ENCODE assay signal across 8 mouse cellular contexts in the genomic region with DNA sequence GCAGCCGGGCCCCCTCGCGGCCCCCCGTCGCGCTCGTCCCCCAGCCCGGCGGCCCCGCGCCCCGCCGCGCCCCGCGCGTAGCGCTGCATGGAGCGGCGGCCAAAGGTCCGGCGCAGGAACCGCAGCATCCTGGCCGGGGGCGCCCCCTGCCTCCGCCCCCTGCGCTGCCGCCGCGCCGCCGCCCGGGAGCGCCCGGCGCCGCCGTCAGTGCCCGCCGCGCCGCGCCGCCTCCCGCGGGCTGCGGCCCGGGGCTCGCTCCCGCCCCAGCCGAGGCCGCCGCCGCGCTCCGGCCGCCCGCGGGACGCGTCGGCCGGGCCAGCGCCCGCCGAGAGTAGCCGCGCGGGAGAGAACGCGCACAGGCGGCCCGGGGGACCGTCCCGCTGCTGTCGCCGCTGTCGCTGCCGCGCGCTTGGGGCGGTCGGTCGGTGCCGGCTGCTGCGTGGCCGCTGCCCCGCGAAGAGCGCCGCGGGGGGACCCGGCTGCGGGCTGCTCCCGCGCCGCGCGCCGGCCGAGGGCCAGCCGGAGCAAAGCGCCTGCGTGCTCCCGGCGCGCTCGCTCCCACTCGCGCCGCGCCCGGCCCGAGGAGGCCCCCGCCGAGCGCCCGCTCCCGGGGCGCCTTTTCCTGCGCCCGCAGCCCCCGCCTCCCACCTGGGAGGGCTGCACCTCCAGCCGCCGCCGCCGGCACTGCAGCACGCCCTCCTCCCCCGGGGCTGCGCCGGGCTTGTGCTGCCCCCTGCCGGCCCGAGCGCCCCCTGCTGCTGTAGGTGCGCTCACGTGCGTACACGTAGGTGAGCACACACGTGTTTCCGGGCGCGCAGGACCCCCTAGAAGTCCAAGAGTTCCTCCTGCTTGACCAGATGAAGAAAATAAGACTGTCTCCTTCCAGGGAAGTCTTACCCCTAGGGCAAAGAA. TPM values are rescaled to one million over a fixed set of nuclear protein-coding genes. Genes with fewer than 3 reads are reported as not detected.
DNase-seq lines count a peak whose midpoint lies in the region; ATAC-seq and TF ChIP-seq lines count a peak whose summit lies in the region.

A gene (minus strand): TSS at position 412 of the 912 bp plus-strand sequence.

- peak; percentile 63; the same call in 1 of the 2 replicates for TF ChIP-seq EP300 in ES-Bruce4 (IDR thresholded peaks at IDR 0.05; ENCODE audit: insufficient read depth, low read depth, low read length)

- H3K36me3 ChIP-seq in ES-Bruce4 (ENCODE audit: control insufficient read depth, insufficient read depth, low read length, poor library complexity, severe bottlenecking) = no peaks in the 10 kb centered on the region
- no peaks in the 10 kb centered on the region for H3K36me3 ChIP-seq in lung, embryonic 16.5 days (ENCODE audit: control insufficient read depth, insufficient read depth, low read length)

- peak; percentile 81 to 82 for ATAC-seq in hematopoietic stem cell, adult 5-6 weeks (replicated peaks in 1 of 2; ENCODE audit: insufficient read depth in 1 of 2, low FRiP score in 2 of 2, low TSS enrichment in 1 of 2, low read depth in 1 of 2, poor library complexity in 2 of 2, severe bottlenecking in 2 of 2)
- ATAC-seq in lung, embryonic 16.5 days (ENCODE audit: low read depth) = peak; percentile 90

- peak within 1 kb of the TSS; percentile 97 for H3K4me2 ChIP-seq in lung, embryonic 16.5 days (ENCODE audit: low read depth, low read length)

- 12% methylated on average over 126 of the region's 142 CpGs for WGBS in cerebellum, adult 2 months
- WGBS in lung, embryonic 16.5 days = under 1% methylated on average over 46 of the region's 142 CpGs

- TF ChIP-seq CTCF in ES-Bruce4 (IDR thresholded peaks at IDR 0.05; ENCODE audit: low read depth, low read length) = peak; percentile 78
- TF ChIP-seq CTCF in cerebellum, adult 2 months (IDR thresholded peaks at IDR 0.05; ENCODE audit: borderline replicate concordance, insufficient read depth, low read depth, low read length) = peak; percentile 80

- H3K9me3 ChIP-seq in ES-Bruce4 (replicated peaks; ENCODE audit: control insufficient read depth, insufficient read depth, low read length, poor library complexity, severe bottlenecking) = no peaks in the 10 kb centered on the region
- no peaks in the 10 kb centered on the region for H3K9me3 ChIP-seq in lung, embryonic 16.5 days (ENCODE audit: control insufficient read depth, low read length)

- H3K4me1 ChIP-seq in ES-Bruce4 (ENCODE audit: control insufficient read depth, insufficient read depth, low read length) = no peaks in the 10 kb centered on the region
- H3K4me1 ChIP-seq in cerebellum, adult 2 months (ENCODE audit: control insufficient read depth, insufficient read depth, low read length) = peaks cover 12% of the 10 kb centered on the region
- H3K4me1 ChIP-seq in lung, embryonic 16.5 days (replicated peaks; ENCODE audit: control insufficient read depth, insufficient read depth, low read length) = peaks cover 19% of the 10 kb centered on the region

- H3K4me3 ChIP-seq in ES-Bruce4 (ENCODE audit: low read depth, low read length) = peak within 1 kb of the TSS; percentile 85
- H3K4me3 ChIP-seq in cerebellum, adult 2 months (replicated peaks; ENCODE audit: insufficient read depth, low read depth, low read length) = peak within 1 kb of the TSS; percentile 94
- H3K4me3 ChIP-seq in lung, embryonic 16.5 days (ENCODE audit: low read length) = peak within 1 kb of the TSS; percentile 69

- H3K27me3 ChIP-seq in ES-Bruce4 (ENCODE audit: control insufficient read depth, insufficient read depth, low read length, poor library complexity, severe bottlenecking) = peaks cover 2% of the 10 kb centered on the region
- H3K27me3 ChIP-seq in cerebellum, adult 2 months (ENCODE audit: control insufficient read depth, insufficient read depth, low read length) = no peaks in the 10 kb centered on the region
- H3K27me3 ChIP-seq in lung, embryonic 16.5 days (ENCODE audit: control insufficient read depth, insufficient read depth, low read depth, low read length) = peaks cover 45% of the 10 kb centered on the region

- no peak for TF ChIP-seq POLR2A in ES-Bruce4 (IDR thresholded peaks at IDR 0.05; ENCODE audit: insufficient read depth, low read length)
- TF ChIP-seq POLR2A in cerebellum, adult 2 months (IDR thresholded peaks at IDR 0.05; ENCODE audit: borderline replicate concordance, insufficient read depth, low read length) = no peak

- peak; percentile 87 for DNase-seq in cerebellum, adult 2 months
- DNase-seq in frontal cortex, adult 2 months (ENCODE audit: extremely low spot score in 1 of 2, low spot score in 1 of 2) = peak in 1 of 2 experiments; percentile 86
- DNase-seq in layer of hippocampus, adult 9-11 months = peak; percentile 74
- peak; percentile 81 for DNase-seq in ovary, postnatal 14 days (ENCODE audit: low spot score)
- peak; percentile 86 for DNase-seq in thymus, postnatal 0 days (ENCODE audit: low spot score)

- peak within 1 kb of the TSS; percentile 98 for H3K9ac ChIP-seq in ES-Bruce4 (ENCODE audit: low read depth, poor library complexity, severe bottlenecking)
- peak within 1 kb of the TSS; percentile 73 for H3K9ac ChIP-seq in lung, embryonic 16.5 days (ENCODE audit: low read length)

- H3K27ac ChIP-seq in ES-Bruce4 (ENCODE audit: insufficient read depth, low read length) = no peak within 1 kb of the TSS
- H3K27ac ChIP-seq in cerebellum, adult 2 months (ENCODE audit: insufficient read depth, low read length) = peak within 1 kb of the TSS; percentile 88
- no peak within 1 kb of the TSS for H3K27ac ChIP-seq in lung, embryonic 16.5 days (ENCODE audit: low read length)

RNA-seq across cellular contexts. Expression of the gene that starts here (rescaled TPM):
- 14.4 and 16.9 TPM in 2 replicates for polyA plus RNA-seq in ES-Bruce4 (2011; ENCODE audit: insufficient read depth, insufficient read length, low read depth, missing spikeins)
- 37.4 and 40.4 TPM in 2 replicates for polyA plus RNA-seq in cerebellum, adult 2 months (2012; rRNA removed)
- polyA plus RNA-seq in frontal cortex, adult 2 months (2012; rRNA removed) = 15.5 and 17.4 TPM in 2 replicates
- 36.3 and 44.5 TPM in 2 replicates for total RNA-seq in hematopoietic stem cell, adult 5-6 weeks (2017)
- 1.4 and 1.9 TPM in 2 replicates for polyA plus RNA-seq in lung, embryonic 16.5 days (2015; fragmentation: Nextera tagmentation; extraction: Ambion mirVana)
- 2.2 and 2.4 TPM in 2 replicates for polyA plus RNA-seq in thymus, postnatal 0 days (2015; fragmentation: Nextera tagmentation; extraction: Ambion mirVana)
